Mouse (Mus musculus) lung, postnatal 0 days (tissue): ENCODE data around the gene Rtn4rl1.

Experiments
- CTCF ChIP-seq: IDR thresholded peaks from 2 replicates; pipeline ENCODE4 v1.5.1; 2016; ENCODE audit warnings: antibody characterized with exemption, mild to moderate bottlenecking
- EP300 ChIP-seq: IDR thresholded peaks from 2 replicates; pipeline ENCODE4 v1.6.1; 2016; ENCODE audit warnings: antibody characterized with exemption, mild to moderate bottlenecking, control low read depth

DNA sequence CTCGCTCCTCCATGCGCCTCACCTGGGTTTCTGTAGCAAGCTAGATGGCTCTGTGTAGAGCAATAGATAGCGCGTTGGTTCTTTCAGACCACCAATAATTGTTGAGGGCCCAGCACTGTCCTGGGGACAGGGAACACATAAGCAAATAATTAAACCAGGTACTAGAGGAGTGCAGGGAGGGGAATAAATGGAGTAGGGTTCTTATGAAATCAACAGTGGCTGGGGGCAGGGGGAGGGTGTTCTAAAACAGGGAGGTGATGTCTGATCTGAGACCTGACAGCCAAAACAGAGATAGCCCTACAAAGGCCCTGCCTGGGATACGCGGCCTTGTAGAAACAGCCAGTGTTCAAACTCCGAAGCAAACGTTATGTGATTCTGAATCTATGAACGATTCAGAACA, 56.0 kb downstream of the Rtn4rl1 start:
- TF ChIP-seq CTCF (no peak), EP300 (0 out of 2 replicates have a peak, but pooled peaks have one; percentile 8)
